Mouse (Mus musculus): ENCODE measurements around the gene Rcc2.

Rcc2 gene

DNA sequence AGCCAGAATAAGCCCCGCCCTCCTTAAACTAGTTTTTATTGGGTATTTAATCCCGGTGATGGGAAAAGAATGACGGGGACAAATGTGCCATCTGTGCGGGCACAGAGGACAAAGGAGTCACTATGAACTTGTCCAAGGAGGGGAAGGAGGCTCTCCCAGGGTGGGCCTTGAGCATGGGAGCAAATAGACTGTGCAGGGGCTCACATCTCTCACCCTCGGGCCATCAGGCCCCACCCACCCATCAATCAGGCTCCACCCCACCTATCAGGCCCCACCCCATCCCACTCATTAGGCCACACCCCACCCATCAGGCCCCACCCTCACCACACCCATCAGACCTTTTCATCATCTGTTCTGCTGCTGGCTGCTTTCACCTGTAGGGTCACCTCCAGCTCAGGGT lies 68.6 kb downstream of the Rcc2 start:
- DNase-seq, result no peak

- no peak for DNase-seq
Measured at GRCm38 (mm10) chr4:140770433-140770832, 70.1 kb downstream of the Rcc2 start.

DNA sequence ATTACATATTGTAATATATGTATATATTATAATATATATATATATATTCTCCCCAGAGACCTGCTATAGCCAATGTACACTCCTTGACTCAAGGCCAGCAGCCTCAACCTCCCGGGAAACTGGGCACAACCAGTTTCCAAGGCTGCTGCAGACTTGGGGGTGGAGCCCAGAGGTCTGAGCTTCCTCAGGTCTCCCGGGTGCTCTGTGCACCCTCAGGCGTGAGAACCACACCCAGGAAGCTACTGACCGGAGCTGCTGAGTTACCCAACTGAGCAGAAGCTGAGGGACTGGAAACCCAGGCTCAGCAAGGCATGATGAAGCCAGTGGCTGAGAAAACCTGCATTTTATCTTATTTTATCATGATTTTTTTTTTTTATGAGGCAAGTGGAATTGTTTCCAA lies 70.8 kb downstream of the Rcc2 start:
- DNase-seq, result no peak
